Mouse (Mus musculus) erythroblast, embryonic 14.5 days (primary cell): Measurements from ENCODE around the gene Add3. TPM values are rescaled to one million over a fixed set of nuclear protein-coding genes. Genes with fewer than 3 reads are reported as not detected.

ENCODE experiments used
- H3K27me3 ChIP-seq: 2 replicates; pipeline ENCODE4 v1.6.1; 2012; ENCODE audit warnings: inconsistent platforms; ENCODE audit not compliant: control insufficient read depth
- H3K36me3 ChIP-seq: 2 replicates; pipeline ENCODE4 v1.6.1; 2012; ENCODE audit warnings: mild to moderate bottlenecking, inconsistent platforms; ENCODE audit not compliant: control insufficient read depth
- H3K4me1 ChIP-seq: 2 replicates; pipeline ENCODE4 v1.6.1; 2012; ENCODE audit warnings: inconsistent platforms; ENCODE audit not compliant: control insufficient read depth
- H3K4me3 ChIP-seq: replicated peaks from 2 replicates; pipeline ENCODE3; 2012; ENCODE audit warnings: moderate library complexity, mild to moderate bottlenecking, inconsistent platforms
- H3K9me3 ChIP-seq: 2 replicates; pipeline ENCODE4 v1.6.1; 2012; ENCODE audit warnings: low read length, inconsistent platforms, mixed read lengths; ENCODE audit not compliant: control insufficient read depth
- GATA1 ChIP-seq: IDR thresholded peaks from 2 replicates; pipeline ENCODE4 v1.6.1; 2012; ENCODE audit warnings: low read length, inconsistent platforms, mixed read lengths
- TAL1 ChIP-seq: IDR thresholded peaks from 3 replicates; pipeline ENCODE4 v1.6.1; 2012; ENCODE audit warnings: low read length, inconsistent platforms, mixed read lengths
- polyA plus RNA-seq: library from polyadenylated mRNA; stranded (reverse); fragments of >175 nt; gene quantifications from 2 replicates; pipeline ENCODE4 v1.2.3, GENCODE M21; 2012

The Add3 gene
- polyA plus RNA-seq, 1 experiment: 0.18 TPM

DNA sequence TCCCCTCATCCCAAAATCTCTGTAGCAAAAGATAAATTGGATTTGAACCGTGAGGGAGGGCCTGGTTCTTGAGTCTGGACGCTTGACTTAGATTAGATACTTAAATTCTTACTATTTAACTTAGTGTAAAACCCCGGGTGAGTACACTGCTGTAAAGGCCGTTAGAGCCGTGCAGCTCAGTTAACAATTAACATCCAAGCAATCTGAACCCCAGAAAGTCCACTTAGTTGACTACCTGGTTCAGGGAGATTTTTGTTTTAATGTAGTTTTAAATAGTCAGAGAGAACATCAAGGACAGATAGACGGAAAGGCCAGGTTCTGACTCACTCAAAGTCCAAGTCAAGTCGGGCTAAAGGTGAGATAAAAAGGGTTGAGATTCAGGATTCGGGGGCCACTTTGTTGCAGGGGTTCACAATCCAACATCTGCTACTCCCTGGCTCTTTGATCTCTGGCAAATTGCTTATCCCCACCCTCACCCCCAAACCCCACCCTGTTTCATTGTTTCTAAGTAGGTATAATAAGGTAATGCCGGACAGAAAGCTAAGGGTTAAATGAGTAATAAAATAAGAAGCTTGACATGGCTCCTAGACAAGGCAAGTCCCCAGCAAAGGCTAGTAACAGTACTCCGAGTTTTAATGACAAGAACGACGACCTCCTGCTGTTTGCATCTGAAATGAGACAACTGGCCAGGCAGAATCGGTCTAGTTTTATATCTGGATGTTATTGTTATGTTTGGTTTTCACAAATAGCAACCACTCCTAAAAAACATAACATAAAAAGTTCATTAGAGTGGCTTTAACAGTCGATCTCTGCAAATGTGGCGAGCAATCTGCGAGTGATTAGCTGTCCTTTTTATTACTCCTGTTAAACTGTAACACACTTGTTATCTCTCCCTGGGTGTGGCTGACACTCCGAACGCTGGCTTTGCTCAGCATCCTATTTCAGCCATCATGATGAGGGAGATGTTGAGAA lies 12.6 kb upstream of the Add3 start:
- Histone ChIP-seq H3K27me3 (peaks cover 18% of the 10 kb centered on the region), H3K4me3 (no peak overlapping the region), H3K9me3 (no peaks in the 10 kb centered on the region), H3K4me1 (peaks cover 37% of the 10 kb centered on the region), H3K36me3 (no peaks in the 10 kb centered on the region)
- no peak for TF ChIP-seq GATA1
- no peak for TF ChIP-seq TAL1

- Histone ChIP-seq H3K27me3 (peaks cover 18% of the 10 kb centered on the region), H3K4me3 (no peak overlapping the region), H3K9me3 (no peaks in the 10 kb centered on the region), H3K36me3 (no peaks in the 10 kb centered on the region), H3K4me1 (peaks cover 37% of the 10 kb centered on the region)
- TF ChIP-seq TAL1: no peak
- no peak for TF ChIP-seq GATA1
Measured at GRCm38 (mm10) chr19:53128494-53129337, 11.5 kb upstream of the Add3 start.

GRCm38 (mm10) chr19:53130399-53131175 lies 9.7 kb upstream of the Add3 start:
- Histone ChIP-seq H3K36me3 (no peaks in the 10 kb centered on the region), H3K27me3 (peaks cover 20% of the 10 kb centered on the region), H3K4me3 (no peak overlapping the region), H3K9me3 (no peaks in the 10 kb centered on the region), H3K4me1 (peaks cover 35% of the 10 kb centered on the region)
- TF ChIP-seq TAL1 (no peak), GATA1 (no peak)

- no peak for TF ChIP-seq TAL1
- no peak for TF ChIP-seq GATA1
- Histone ChIP-seq H3K4me1 (peaks cover 17% of the 10 kb centered on the region), H3K4me3 (no peak overlapping the region), H3K9me3 (no peaks in the 10 kb centered on the region), H3K27me3 (peaks cover 20% of the 10 kb centered on the region), H3K36me3 (no peaks in the 10 kb centered on the region)
Measured at GRCm38 (mm10) chr19:53132471-53132870, 7.8 kb upstream of the Add3 start.

GRCm38 (mm10) chr19:53136336-53137090 lies 3.7 kb upstream of the Add3 start:
- no peaks in the 10 kb centered on the region for H3K9me3 ChIP-seq
- no peak for TF ChIP-seq TAL1
- H3K36me3 ChIP-seq: no peaks in the 10 kb centered on the region
- peaks cover 12% of the 10 kb centered on the region for H3K4me1 ChIP-seq
- H3K4me3 ChIP-seq: no peak overlapping the region
- peaks cover 29% of the 10 kb centered on the region for H3K27me3 ChIP-seq

GRCm38 (mm10) chr19:53137116-53137670 lies 3.0 kb upstream of the Add3 start:
- Histone ChIP-seq H3K4me1 (peaks cover 19% of the 10 kb centered on the region), H3K9me3 (peaks cover under 1% of the 10 kb centered on the region; the same call in 1 of the 2 replicates), H3K4me3 (no peak overlapping the region), H3K36me3 (no peaks in the 10 kb centered on the region), H3K27me3 (peaks cover 36% of the 10 kb centered on the region)
- TF ChIP-seq GATA1 (no peak), TAL1 (no peak)

GRCm38 (mm10) chr19:53140804-53141250 lies 584 bp downstream of the Add3 start:
- peaks cover 35% of the 10 kb centered on the region for H3K4me1 ChIP-seq
- H3K4me3 ChIP-seq: peak overlapping the region; percentile 82
- peaks cover 2% of the 10 kb centered on the region; the same call in 1 of the 2 replicates for H3K9me3 ChIP-seq
- H3K36me3 ChIP-seq: no peaks in the 10 kb centered on the region
- H3K27me3 ChIP-seq: peaks cover 54% of the 10 kb centered on the region
- no peak for TF ChIP-seq GATA1
- TF ChIP-seq TAL1: no peak
